Mouse (Mus musculus) brain, embryonic 14.5 days (tissue): ENCODE results near the gene Gm28845. TPM values are rescaled to one million over a fixed set of nuclear protein-coding genes. Genes with fewer than 3 reads are reported as not detected.

Source experiments
- DNase-seq: peaks from one replicate; pipeline ENCODE4 v3.0.0-alpha.2; 2011; ENCODE audit warnings: low read depth
- CTCF ChIP-seq: fragments of 200-500 bp; IDR thresholded peaks from 2 replicates; pipeline ENCODE4 v1.5.1; 2012; ENCODE audit warnings: inconsistent platforms, mild to moderate bottlenecking, moderate library complexity, borderline replicate concordance; ENCODE audit not compliant: insufficient read depth, insufficient read length; ENCODE audit errors: extremely low read depth
- POLR2A ChIP-seq: fragments of 200-500 bp; IDR thresholded peaks from 2 replicates; pipeline ENCODE4 v1.6.1; 2012; ENCODE audit warnings: mild to moderate bottlenecking, inconsistent platforms, borderline replicate concordance; ENCODE audit not compliant: poor library complexity, insufficient read depth, insufficient read length, severe bottlenecking; ENCODE audit errors: extremely low read depth
- polyA plus RNA-seq: library from polyadenylated mRNA; depleted of rRNA; stranded (reverse); fragments of >200 nt; gene quantifications from 2 replicates; pipeline ENCODE4 v1.2.3, GENCODE M21; 2012

The Gm28845 gene
- polyA plus RNA-seq, 1 experiment: 0.14 TPM

GRCm38 (mm10) chr1:65122574-65123372, 3.4 kb upstream of the Gm28845 start, which contains the start of gene D630023F18Rik:
TSS of gene D630023F18Rik (minus strand) at chr1:65123214.
- peak; percentile 42 for DNase-seq

GRCm38 (mm10) chr1:65118150-65118913, 1.0 kb downstream of the Gm28845 start:
- no peak for DNase-seq
- no peak for TF ChIP-seq CTCF

More at GRCm38 (mm10) chr1:65122574-65123372, 3.4 kb upstream of the Gm28845 start, which contains the start of gene D630023F18Rik:
- TF ChIP-seq POLR2A (no peak), CTCF (no peak)

- no peak for TF ChIP-seq CTCF
- no peak for TF ChIP-seq POLR2A
These were observed 5.7 kb downstream of the Gm28845 start for GRCm38 (mm10) chr1:65113536-65114172.

GRCm38 (mm10) chr1:65112807-65113196, 6.6 kb downstream of the Gm28845 start:
- DNase-seq: no peak
- TF ChIP-seq POLR2A (no peak), CTCF (no peak)

More at GRCm38 (mm10) chr1:65113536-65114172, 5.7 kb downstream of the Gm28845 start:
- DNase-seq: no peak

GRCm38 (mm10) chr1:65112031-65112806, 7.1 kb downstream of the Gm28845 start:
- no peak for TF ChIP-seq POLR2A
- TF ChIP-seq CTCF: peak; percentile 93
- peak; percentile 93 for DNase-seq

GRCm38 (mm10) chr1:65109756-65110435, 9.5 kb downstream of the Gm28845 start:
- DNase-seq: no peak
- no peak for TF ChIP-seq POLR2A
- TF ChIP-seq CTCF: no peak

- DNase-seq: no peak
- no peak for TF ChIP-seq CTCF
These were observed 10.2 kb downstream of the Gm28845 start for GRCm38 (mm10) chr1:65109196-65109595.

GRCm38 (mm10) chr1:65107654-65108279, 11.6 kb downstream of the Gm28845 start:
- TF ChIP-seq CTCF: no peak
- TF ChIP-seq POLR2A: no peak
- DNase-seq: no peak

GRCm38 (mm10) chr1:65103273-65103672, 16.1 kb downstream of the Gm28845 start, which contains the start of gene Cryga:
TSS of gene Cryga (minus strand) at chr1:65103373.
- no peak for DNase-seq
- TF ChIP-seq CTCF: no peak
- TF ChIP-seq POLR2A: no peak

- no peak for TF ChIP-seq CTCF
- TF ChIP-seq POLR2A: no peak
- DNase-seq: no peak
These were observed 22.4 kb downstream of the Gm28845 start for GRCm38 (mm10) chr1:65096953-65097352.
